Mouse (Mus musculus): ENCODE results near the gene Slc6a17. TPM values are rescaled to one million over a fixed set of nuclear protein-coding genes. Genes with fewer than 3 reads are reported as not detected.

The Slc6a17 gene
- polyA plus RNA-seq, 1 experiment from 2014 or later, result 3.3 TPM

DNA sequence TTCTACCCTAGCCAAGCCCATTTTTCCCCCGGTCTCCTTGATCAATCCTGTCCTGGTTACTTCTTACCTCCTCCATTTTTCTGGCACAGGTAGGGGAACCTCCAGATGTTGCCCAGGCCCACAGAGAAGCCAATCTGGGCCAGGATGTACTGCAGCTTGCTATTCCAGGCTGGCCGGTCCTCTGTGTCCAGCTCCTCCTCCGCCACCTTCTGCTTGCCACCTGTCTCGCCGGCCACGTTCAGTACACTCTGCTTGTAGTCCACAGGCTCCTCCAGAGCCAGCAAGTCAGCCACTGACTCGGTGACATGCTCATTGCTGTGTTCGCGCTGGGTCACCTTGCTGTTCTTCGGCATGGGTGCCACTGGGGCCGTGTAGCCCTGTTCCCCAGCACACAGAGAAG is 17.5 kb downstream of the Slc6a17 start:
- H3K27me3 ChIP-seq (replicated peaks; ENCODE audit: control insufficient read depth, insufficient read depth, low read length), result no peaks in the 10 kb centered on the region
- no peak for ATAC-seq (replicated peaks; ENCODE audit: low FRiP score, low TSS enrichment, low read depth)
- WGBS, result 95% methylated on average over 11 of the region's 11 CpGs
- H3K27ac ChIP-seq (ENCODE audit: low read depth), result no peak overlapping the region
- peaks cover 4% of the 10 kb centered on the region; the same call in 1 of the 2 replicates for H3K9me3 ChIP-seq (ENCODE audit: control insufficient read depth, low read length)
- DNase-seq (ENCODE audit: low spot score), result no peak
- no peaks in the 10 kb centered on the region for H3K4me1 ChIP-seq (replicated peaks; ENCODE audit: control insufficient read depth, insufficient read depth, low read length)
- no peak overlapping the region for H3K4me2 ChIP-seq (ENCODE audit: low read length)
- no peaks in the 10 kb centered on the region for H3K36me3 ChIP-seq (ENCODE audit: control insufficient read depth, insufficient read depth, low read length)
- no peak overlapping the region for H3K9ac ChIP-seq (ENCODE audit: low read length)
- no peak overlapping the region for H3K4me3 ChIP-seq (ENCODE audit: low read depth, low read length)

DNA sequence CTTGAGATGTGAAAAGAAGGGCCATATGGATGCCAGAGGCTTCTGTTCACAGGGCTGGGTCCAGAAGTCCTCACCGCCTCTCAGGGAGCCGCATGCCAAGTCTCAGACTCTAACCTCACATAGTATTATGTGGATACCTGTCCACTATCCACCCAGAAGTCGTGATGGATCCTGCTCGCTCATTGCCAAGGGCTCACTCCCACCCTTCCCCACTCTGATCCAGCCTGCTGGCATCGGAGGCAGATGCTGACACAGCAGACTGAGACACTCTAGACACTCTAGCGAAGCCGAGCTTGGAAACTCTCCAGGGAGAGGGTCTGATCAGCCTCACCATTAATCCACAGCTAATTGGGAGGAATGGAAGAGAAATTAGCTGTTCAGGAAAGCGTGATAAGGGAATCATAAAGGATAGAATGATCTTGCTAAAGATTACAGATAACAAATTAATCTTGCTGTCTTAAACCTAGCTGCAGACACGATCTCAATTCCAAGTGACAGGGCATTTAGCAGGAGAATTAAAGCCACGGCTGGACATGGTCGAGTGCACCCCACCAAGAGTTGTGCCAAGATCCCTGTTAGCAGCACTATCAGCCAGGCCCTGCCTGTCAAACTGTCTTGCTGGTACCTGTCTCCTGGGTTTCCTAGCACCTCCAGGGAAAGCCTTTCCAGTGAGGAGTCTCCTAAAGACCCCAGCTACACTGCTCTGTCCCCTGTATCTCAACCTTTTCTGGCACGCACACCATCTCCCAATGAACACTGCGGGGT is 21.6 kb downstream of the Slc6a17 start:
- no peak for DNase-seq (ENCODE audit: low spot score)

DNA sequence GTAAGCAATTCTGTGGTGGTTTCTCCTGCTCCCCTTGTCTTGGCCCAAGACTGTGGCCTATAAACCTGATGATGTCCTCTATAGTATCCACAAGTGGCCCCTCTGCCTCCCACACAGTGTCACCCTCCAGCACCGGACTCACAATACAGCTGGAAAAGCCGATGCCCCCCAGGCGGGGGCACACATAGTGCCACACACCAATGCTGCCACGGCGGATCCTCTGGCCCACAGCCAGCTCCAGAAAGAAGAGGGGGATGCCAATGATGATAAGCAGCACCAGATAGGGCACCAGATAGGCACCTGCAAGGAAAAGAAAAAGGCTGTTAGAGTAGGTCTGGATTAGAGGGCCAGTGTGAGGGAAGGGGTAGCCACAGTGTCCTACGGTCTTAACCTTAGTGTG is 22.3 kb downstream of the Slc6a17 start:
- H3K36me3 ChIP-seq (ENCODE audit: control insufficient read depth, insufficient read depth, low read length), result no peaks in the 10 kb centered on the region
- no peak overlapping the region for H3K9ac ChIP-seq (ENCODE audit: low read length)
- H3K4me1 ChIP-seq (replicated peaks; ENCODE audit: control insufficient read depth, insufficient read depth, low read length), result peaks cover 10% of the 10 kb centered on the region; the same call in 1 of the 2 replicates
- WGBS, result 94% methylated on average over 6 of the region's 6 CpGs
- ATAC-seq (replicated peaks; ENCODE audit: low FRiP score, low TSS enrichment, low read depth), result no peak
- DNase-seq (ENCODE audit: low spot score), result no peak
- H3K9me3 ChIP-seq (ENCODE audit: control insufficient read depth, low read length), result peaks cover 4% of the 10 kb centered on the region; the same call in 1 of the 2 replicates
- no peak overlapping the region for H3K27ac ChIP-seq (ENCODE audit: low read depth)
- H3K4me2 ChIP-seq (ENCODE audit: low read length), result no peak overlapping the region
- H3K27me3 ChIP-seq (replicated peaks; ENCODE audit: control insufficient read depth, insufficient read depth, low read length), result no peaks in the 10 kb centered on the region
- no peak overlapping the region for H3K4me3 ChIP-seq (ENCODE audit: low read depth, low read length)

More for the DNA sequence above, 21.6 kb downstream of the Slc6a17 start:
- no peak overlapping the region for H3K9ac ChIP-seq (ENCODE audit: low read length)
- peaks cover 10% of the 10 kb centered on the region; the same call in 1 of the 2 replicates for H3K4me1 ChIP-seq (replicated peaks; ENCODE audit: control insufficient read depth, insufficient read depth, low read length)
- peaks cover 4% of the 10 kb centered on the region; the same call in 1 of the 2 replicates for H3K9me3 ChIP-seq (ENCODE audit: control insufficient read depth, low read length)
- no peaks in the 10 kb centered on the region for H3K27me3 ChIP-seq (replicated peaks; ENCODE audit: control insufficient read depth, insufficient read depth, low read length)
- WGBS, result 74% methylated on average over 13 of the region's 13 CpGs
- no peaks in the 10 kb centered on the region for H3K36me3 ChIP-seq (ENCODE audit: control insufficient read depth, insufficient read depth, low read length)
- H3K4me3 ChIP-seq (ENCODE audit: low read depth, low read length), result no peak overlapping the region
- no peak for ATAC-seq (replicated peaks; ENCODE audit: low FRiP score, low TSS enrichment, low read depth)
- no peak overlapping the region for H3K27ac ChIP-seq (ENCODE audit: low read depth)
- no peak overlapping the region for H3K4me2 ChIP-seq (ENCODE audit: low read length)

GRCm38 (mm10) chr3:107491459-107491858 is 26.4 kb downstream of the Slc6a17 start:
- DNase-seq (ENCODE audit: low spot score), result peak; percentile 94
- no peaks in the 10 kb centered on the region for H3K36me3 ChIP-seq (ENCODE audit: control insufficient read depth, insufficient read depth, low read length)
- no peak overlapping the region for H3K9ac ChIP-seq (ENCODE audit: low read length)
- ATAC-seq (replicated peaks; ENCODE audit: low FRiP score, low TSS enrichment, low read depth), result peak; percentile 89
- peak overlapping the region; percentile 76; the same call in 1 of the 2 replicates for H3K27ac ChIP-seq (ENCODE audit: low read depth)
- WGBS, result 26% methylated on average over 6 of the region's 6 CpGs
- no peak overlapping the region for H3K4me3 ChIP-seq (ENCODE audit: low read depth, low read length)
- H3K27me3 ChIP-seq (replicated peaks; ENCODE audit: control insufficient read depth, insufficient read depth, low read length), result no peaks in the 10 kb centered on the region
- H3K4me2 ChIP-seq (ENCODE audit: low read length), result no peak overlapping the region
- peaks cover 10% of the 10 kb centered on the region; the same call in 1 of the 2 replicates for H3K4me1 ChIP-seq (replicated peaks; ENCODE audit: control insufficient read depth, insufficient read depth, low read length)
- no peaks in the 10 kb centered on the region for H3K9me3 ChIP-seq (ENCODE audit: control insufficient read depth, low read length)

- H3K27me3 ChIP-seq (replicated peaks; ENCODE audit: control insufficient read depth, insufficient read depth, low read length), result no peaks in the 10 kb centered on the region
- no peak overlapping the region for H3K9ac ChIP-seq (ENCODE audit: low read length)
- H3K27ac ChIP-seq (ENCODE audit: low read depth), result no peak overlapping the region
- H3K9me3 ChIP-seq (ENCODE audit: control insufficient read depth, low read length), result no peaks in the 10 kb centered on the region
- no peak overlapping the region for H3K4me2 ChIP-seq (ENCODE audit: low read length)
- no peaks in the 10 kb centered on the region for H3K36me3 ChIP-seq (ENCODE audit: control insufficient read depth, insufficient read depth, low read length)
- no peak for ATAC-seq (replicated peaks; ENCODE audit: low FRiP score, low TSS enrichment, low read depth)
- 34% methylated on average over 4 of the region's 4 CpGs for WGBS
- no peak for DNase-seq (ENCODE audit: low spot score)
- peaks cover 10% of the 10 kb centered on the region; the same call in 1 of the 2 replicates for H3K4me1 ChIP-seq (replicated peaks; ENCODE audit: control insufficient read depth, insufficient read depth, low read length)
- H3K4me3 ChIP-seq (ENCODE audit: low read depth, low read length), result no peak overlapping the region
Measured at GRCm38 (mm10) chr3:107488637-107489036, 29.2 kb downstream of the Slc6a17 start.

- H3K9ac ChIP-seq (ENCODE audit: low read length), result no peak overlapping the region
- no peaks in the 10 kb centered on the region for H3K36me3 ChIP-seq (ENCODE audit: control insufficient read depth, insufficient read depth, low read length)
- ATAC-seq (replicated peaks; ENCODE audit: low FRiP score, low TSS enrichment, low read depth) (no peak), DNase-seq (ENCODE audit: low spot score) (no peak)
- no peak overlapping the region for H3K27ac ChIP-seq (ENCODE audit: low read depth)
- H3K4me3 ChIP-seq (ENCODE audit: low read depth, low read length), result no peak overlapping the region
- no peaks in the 10 kb centered on the region for H3K4me1 ChIP-seq (replicated peaks; ENCODE audit: control insufficient read depth, insufficient read depth, low read length)
- 45% methylated on average over 11 of the region's 11 CpGs for WGBS
- no peaks in the 10 kb centered on the region for H3K27me3 ChIP-seq (replicated peaks; ENCODE audit: control insufficient read depth, insufficient read depth, low read length)
- H3K9me3 ChIP-seq (ENCODE audit: control insufficient read depth, low read length), result no peaks in the 10 kb centered on the region
- H3K4me2 ChIP-seq (ENCODE audit: low read length), result no peak overlapping the region
Measured at GRCm38 (mm10) chr3:107483290-107483689, 34.5 kb downstream of the Slc6a17 start.

GRCm38 (mm10) chr3:107480660-107481059 is 37.2 kb downstream of the Slc6a17 start:
- Histone ChIP-seq H3K4me2 (ENCODE audit: low read length) (no peak overlapping the region), H3K36me3 (ENCODE audit: control insufficient read depth, insufficient read depth, low read length) (no peaks in the 10 kb centered on the region), H3K27me3 (replicated peaks; ENCODE audit: control insufficient read depth, insufficient read depth, low read length) (no peaks in the 10 kb centered on the region), H3K9ac (ENCODE audit: low read length) (no peak overlapping the region), H3K9me3 (ENCODE audit: control insufficient read depth, low read length) (no peaks in the 10 kb centered on the region), H3K27ac (ENCODE audit: low read depth) (no peak overlapping the region), H3K4me1 (replicated peaks; ENCODE audit: control insufficient read depth, insufficient read depth, low read length) (no peaks in the 10 kb centered on the region), H3K4me3 (ENCODE audit: low read depth, low read length) (no peak overlapping the region)
- DNase-seq (ENCODE audit: low spot score), result peak; percentile 62
- WGBS, result 53% methylated on average over 3 of the region's 3 CpGs
- ATAC-seq (replicated peaks; ENCODE audit: low FRiP score, low TSS enrichment, low read depth), result no peak

GRCm38 (mm10) chr3:107472198-107472597 is 45.6 kb downstream of the Slc6a17 start:
- Histone ChIP-seq H3K27ac (ENCODE audit: low read depth) (no peak overlapping the region), H3K4me3 (ENCODE audit: low read depth, low read length) (no peak overlapping the region), H3K9me3 (ENCODE audit: control insufficient read depth, low read length) (no peaks in the 10 kb centered on the region), H3K9ac (ENCODE audit: low read length) (no peak overlapping the region), H3K27me3 (replicated peaks; ENCODE audit: control insufficient read depth, insufficient read depth, low read length) (no peaks in the 10 kb centered on the region; the same call in 1 of the 2 replicates), H3K36me3 (ENCODE audit: control insufficient read depth, insufficient read depth, low read length) (no peaks in the 10 kb centered on the region), H3K4me2 (ENCODE audit: low read length) (no peak overlapping the region), H3K4me1 (replicated peaks; ENCODE audit: control insufficient read depth, insufficient read depth, low read length) (no peaks in the 10 kb centered on the region)
- peak; percentile 63; the same call in 1 of the 2 replicates for ATAC-seq (replicated peaks; ENCODE audit: low FRiP score, low TSS enrichment, low read depth)
- DNase-seq (ENCODE audit: low spot score), result peak; percentile 69
- 28% methylated on average over 6 of the region's 6 CpGs for WGBS

- Histone ChIP-seq H3K4me2 (ENCODE audit: low read length) (no peak overlapping the region), H3K27ac (ENCODE audit: low read depth) (no peak overlapping the region), H3K9me3 (ENCODE audit: control insufficient read depth, low read length) (no peaks in the 10 kb centered on the region), H3K27me3 (replicated peaks; ENCODE audit: control insufficient read depth, insufficient read depth, low read length) (peaks cover 18% of the 10 kb centered on the region), H3K36me3 (ENCODE audit: control insufficient read depth, insufficient read depth, low read length) (no peaks in the 10 kb centered on the region), H3K9ac (ENCODE audit: low read length) (no peak overlapping the region), H3K4me1 (replicated peaks; ENCODE audit: control insufficient read depth, insufficient read depth, low read length) (no peaks in the 10 kb centered on the region), H3K4me3 (ENCODE audit: low read depth, low read length) (no peak overlapping the region)
- DNase-seq (ENCODE audit: low spot score) (no peak), ATAC-seq (replicated peaks; ENCODE audit: low FRiP score, low TSS enrichment, low read depth) (no peak)
- 85% methylated on average over 4 of the region's 4 CpGs for WGBS
Measured at GRCm38 (mm10) chr3:107469059-107469458, 48.8 kb downstream of the Slc6a17 start.

Data from intestine, embryonic 14.5 days (tissue).